Mouse (Mus musculus) right cerebral cortex, postnatal 25 days (tissue): ENCODE results near the gene Scg3.
"Not testable (repeated sequence)": the region's sequence is repeated elsewhere in the genome, so short reads cannot be mapped to it uniquely, and the experiment has no call there.

ENCODE experiments used
- DNase-seq: peaks from one replicate; pipeline ENCODE4 v3.0.0; 2022

Gene Scg3

DNA sequence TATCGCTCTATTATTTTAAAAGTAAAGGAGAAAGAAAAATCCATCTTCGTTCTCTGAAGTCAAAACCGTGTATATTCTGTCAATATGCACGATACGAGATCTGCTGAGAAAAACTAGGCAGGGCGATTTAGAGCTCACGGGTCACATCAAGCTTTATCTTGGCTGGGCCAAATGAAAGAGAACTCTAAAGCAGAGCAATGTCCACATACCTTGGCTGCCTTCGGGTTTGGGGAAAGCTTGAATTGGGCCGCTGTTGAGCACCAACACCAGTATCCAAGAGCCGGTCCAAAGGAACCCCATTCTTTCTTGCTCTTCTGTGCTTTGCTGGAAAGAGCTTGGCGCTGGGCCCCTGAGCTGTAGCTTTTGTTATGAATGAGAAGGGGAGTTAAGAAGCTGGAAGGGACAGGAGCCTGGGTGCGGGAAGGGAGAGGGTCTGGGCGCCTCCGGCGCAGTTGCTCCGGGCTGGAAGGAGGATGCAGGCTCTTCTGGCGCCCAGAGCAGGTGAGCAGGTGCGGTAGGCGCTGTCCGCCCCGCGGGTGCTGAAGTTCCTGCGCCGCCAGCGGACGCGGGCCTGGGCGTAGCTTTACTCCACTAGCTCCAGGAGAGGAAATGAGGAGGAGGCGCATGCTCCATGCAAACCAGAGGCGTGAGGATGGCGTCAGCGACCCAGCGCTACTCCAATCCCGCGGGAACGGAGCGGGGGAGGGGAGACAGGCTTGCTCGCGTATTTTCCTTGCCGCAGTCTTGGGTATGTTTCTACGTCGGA is at the start of gene Scg3:
Scg3 (minus strand) TSS at position 631 of the 766 bp plus-strand sequence.
- peak; percentile 94 for DNase-seq

GRCm38 (mm10) chr9:75719952-75720687 is 36.3 kb upstream of the Scg3 start:
- peak; percentile 40 for DNase-seq

DNA sequence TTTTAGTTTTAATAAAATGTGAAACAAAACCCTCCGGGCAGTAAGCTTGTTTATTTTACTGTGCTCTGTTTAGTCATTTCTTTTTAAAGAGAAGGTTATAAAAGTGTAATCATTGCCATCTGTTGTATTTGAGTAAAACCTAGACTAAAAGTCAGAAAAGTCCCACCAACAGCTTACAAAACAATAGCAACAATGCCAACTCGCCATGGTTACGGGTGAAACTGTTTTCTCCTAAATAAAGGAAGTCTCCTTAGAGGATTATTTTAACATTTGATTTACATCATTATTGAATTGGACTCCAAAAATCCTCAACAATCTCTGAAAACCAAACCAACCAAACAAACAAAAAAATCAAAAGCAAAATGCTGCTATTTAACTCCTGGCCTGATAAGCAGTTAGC is 35.6 kb upstream of the Scg3 start:
- no peak for DNase-seq

GRCm38 (mm10) chr9:75684772-75685171 is 916 bp upstream of the Scg3 start:
- no peak for DNase-seq

DNA sequence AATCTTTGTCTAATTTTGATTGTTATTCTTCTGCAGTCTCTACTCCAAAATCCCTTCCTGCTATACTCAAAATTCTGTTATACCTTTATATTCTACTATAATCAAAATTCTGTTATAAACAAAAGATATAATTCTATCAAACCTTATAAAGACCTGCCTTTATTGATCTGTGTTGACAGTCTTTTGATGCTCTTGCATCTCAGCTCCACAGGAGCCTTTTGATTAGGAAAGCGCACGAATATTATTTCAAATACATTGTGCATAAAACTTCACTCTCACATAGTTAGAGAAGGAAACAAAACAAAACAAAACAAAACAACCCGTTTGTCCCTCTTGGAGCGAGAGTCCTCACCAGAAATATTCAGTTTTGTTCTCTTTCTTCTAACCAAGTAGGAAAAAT is 436 bp upstream of the Scg3 start:
- no peak for DNase-seq

DNA sequence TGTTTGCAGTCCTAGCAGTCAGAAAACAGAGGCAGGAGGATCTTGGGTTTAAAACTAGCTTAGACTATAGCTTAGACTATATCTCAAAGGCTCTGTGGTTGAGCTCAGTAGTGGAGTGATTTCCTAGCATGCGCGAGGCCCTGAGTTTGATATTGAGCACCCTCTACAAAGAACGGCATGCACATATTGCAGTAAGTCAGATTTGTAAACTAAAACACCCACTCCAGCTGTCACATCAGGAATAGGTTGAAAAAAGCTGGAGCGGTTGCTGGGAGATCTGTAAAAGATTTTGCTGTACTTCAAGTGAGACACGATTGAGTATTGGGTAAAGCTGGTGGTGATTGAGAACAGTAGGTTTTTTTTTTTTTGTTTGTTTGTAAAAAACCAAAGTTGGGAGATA is 3.2 kb downstream of the Scg3 start:
- DNase-seq = no peak

DNA sequence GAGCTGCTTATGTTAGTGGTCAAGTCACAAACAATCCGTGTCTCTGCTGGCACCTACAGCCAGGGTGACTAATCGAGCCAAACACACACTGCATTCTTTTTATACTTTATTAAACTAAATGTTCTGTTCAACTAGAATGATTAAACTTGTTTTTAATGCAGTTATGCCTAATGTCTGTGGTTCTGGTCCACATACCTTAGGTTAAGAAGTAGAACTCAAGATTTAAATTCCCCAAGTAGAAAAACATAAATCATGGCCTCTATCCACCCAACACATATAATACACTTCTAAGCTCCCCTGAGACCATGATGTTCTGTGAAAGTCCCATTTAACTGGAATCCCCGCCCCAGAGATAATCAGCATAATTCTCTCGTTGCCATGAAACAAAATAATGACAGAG is 4.2 kb downstream of the Scg3 start:
- no peak for DNase-seq

- no peak for DNase-seq
Measured at GRCm38 (mm10) chr9:75678341-75678740, 5.5 kb downstream of the Scg3 start.

DNA sequence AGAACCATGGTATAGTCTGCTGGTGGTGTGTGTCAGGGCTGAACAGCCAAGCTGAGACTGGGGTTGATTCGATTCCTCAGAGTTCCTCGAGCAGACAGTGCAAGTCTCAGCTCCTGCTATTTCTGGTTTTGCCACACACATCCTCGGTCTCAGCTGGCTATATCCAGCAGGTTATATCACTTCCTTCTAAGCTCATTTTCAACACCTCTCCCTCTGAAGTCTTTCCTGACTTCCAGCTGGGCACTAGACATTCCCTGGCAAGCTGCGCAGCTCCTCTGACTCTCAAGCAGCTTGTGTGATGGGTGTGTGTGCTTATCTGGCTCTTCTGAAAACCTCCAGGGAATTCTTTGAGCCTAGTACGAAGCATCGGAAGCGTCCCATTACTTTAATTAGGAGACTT is 7.6 kb downstream of the Scg3 start:
- peak; percentile 40 for DNase-seq

GRCm38 (mm10) chr9:75672769-75673168 is 11.1 kb downstream of the Scg3 start:
- DNase-seq = no peak

DNA sequence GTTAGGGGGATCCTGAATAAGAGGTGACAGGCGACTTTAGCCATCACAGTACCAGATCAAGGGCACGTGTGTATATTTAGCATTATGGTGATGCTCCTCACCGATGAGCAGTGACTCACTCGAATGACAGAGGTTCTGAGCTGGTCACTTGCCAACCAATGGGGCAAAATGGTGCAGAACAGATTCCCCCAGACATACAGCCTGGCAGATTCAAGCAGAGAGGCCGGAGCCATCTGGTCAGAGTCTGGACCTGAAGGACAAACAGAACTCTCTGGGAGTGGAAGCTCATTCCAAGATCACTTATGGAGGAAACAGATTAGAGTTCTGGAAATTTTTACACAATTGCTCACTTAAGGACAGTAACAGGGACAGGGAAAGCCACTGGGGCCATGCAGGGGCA is 17.2 kb downstream of the Scg3 start:
- no peak for DNase-seq

DNA sequence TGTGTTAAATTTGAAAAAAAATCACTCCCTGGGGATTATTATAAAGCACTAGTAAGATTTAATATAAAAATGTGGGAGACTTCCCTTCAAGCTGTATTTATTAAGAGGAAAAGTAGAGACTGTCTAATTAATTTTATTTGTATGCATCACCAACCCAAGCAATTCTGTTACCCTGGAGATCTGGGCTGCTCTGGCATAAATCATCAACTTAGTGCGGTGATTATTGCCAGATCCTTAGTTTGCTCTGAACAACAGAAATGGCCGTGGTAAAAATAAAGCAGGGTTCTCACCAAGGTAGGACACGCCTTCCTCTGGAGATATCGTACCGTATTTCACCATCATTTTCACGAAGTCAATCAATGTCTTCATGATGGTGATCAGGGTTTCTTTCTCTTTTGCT is 18.5 kb downstream of the Scg3 start:
- no peak for DNase-seq

DNA sequence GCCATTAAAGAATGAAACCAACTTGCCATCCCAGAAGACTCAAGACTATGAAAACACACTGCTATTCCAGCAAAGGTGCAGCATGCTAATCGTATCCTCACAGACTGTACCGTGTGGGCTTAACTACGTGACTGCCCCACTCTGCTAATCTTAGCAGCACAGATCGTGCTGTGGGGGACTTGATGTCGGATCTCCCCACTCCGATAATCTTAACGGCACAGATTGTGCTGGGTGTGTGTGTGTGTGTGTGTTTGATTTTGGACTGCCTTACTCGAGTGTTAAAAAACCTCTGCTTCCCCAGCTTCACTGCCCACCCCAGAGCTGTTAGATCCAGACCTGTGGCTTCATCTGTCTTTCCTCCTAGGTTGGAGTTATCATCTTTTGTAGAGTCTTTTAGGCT is 22.9 kb downstream of the Scg3 start:
- peak; percentile 55 for DNase-seq

GRCm38 (mm10) chr9:75656456-75656855 is 27.4 kb downstream of the Scg3 start:
- not testable (repeated sequence) for DNase-seq

DNA sequence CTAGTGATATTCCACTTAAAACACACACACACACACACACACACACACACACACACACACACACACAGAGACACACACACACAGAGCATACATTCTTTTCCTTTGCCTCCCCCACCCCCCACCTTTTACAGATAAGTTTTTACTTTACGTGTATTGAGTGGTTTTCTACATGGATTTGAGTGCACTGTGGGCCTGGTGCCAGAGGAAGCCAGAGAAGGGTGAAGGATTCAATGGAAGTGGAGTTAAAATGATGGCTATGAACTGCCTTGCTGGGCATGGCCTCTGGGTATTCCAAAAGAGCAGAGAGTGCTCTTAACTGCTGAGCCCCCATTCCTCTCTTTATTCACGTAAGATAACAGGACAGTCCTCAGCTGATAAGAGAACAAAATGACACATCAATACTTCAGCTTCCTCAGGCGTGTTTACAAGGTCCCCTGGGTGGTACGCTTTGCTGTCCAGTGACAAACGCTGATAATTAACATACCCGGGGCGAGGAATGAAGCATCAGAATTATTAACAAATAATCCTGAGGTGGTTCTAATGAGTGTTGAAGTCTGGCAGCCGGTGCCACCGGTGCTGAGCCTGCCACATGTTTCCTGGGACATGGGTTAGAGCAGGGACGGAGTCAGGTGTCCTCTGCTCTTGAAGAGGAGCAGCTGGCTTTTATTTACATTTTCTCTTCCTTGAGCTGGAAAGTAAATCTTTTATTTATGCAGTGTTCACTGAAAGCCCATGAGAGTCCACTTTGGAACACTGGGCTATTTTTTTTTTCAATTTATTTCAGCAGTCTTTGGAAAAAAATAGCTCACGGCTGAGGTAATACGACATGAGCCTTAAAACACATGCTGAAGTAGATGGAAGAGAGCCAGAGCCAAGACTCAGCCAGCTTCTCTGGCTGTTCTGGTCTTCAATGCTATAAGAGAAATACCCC is 29.6 kb downstream of the Scg3 start:
- peak; percentile 30 for DNase-seq

DNA sequence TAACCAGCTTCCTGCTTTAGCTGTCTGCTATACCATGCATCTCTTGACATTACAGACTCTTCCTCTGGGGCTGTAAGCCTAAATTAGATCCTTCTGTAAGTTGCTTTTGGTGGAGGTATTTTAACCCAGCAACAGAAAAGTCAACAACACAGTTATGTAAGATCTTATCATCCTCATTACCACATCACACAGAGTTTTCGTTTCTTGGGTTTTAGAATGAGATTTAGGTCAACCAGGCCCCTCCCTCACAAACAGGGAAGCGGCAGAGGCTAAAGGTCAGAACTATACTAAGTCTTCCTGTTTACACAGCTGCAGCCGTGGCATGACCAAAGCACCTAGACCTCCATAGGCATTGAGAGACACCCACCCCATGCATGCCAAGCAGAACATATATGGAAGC is 38.5 kb downstream of the Scg3 start:
- no peak for DNase-seq

GRCm38 (mm10) chr9:75634226-75634625 is 49.6 kb downstream of the Scg3 start:
- no peak for DNase-seq

GRCm38 (mm10) chr9:75633603-75634002 is 50.3 kb downstream of the Scg3 start:
- no peak for DNase-seq

DNA sequence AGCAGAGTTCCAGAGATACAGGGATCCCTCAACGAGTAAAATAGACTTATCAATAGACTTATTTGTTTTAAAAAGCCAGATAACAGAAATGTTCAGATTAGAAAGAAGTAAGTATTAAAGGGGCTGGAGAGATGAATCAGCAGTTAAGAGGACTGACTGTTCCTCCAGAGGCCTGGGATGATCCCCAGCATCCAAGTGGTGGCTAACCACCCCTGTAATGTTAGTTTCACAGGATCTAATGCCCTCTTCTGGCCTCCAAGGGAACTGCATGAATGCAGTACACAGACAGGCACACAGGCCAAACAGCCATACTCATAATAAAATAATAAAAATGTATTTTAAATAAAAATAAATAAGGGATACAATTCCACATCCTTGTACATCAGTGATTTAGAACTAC is 51.0 kb downstream of the Scg3 start:
- DNase-seq = no peak

DNA sequence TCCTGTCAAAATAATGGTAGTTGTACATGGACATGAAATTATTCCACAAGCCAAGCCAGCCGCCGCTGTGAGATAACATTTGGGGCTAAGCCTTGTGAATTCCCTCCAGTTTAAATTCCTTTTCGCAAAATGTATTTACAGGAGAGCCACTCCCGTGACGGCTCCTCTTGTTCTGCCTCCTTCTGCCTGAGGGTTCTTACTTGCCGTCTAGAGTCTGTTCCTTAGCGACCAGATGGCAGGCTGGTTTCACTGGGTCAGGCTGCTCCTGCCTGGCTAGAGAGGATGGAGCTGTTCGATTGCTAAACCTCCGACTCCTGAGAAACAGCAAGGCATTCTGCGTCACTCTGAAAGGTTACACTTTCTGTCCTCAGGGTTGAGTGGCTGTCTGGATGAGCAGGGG is 51.7 kb downstream of the Scg3 start:
- no peak for DNase-seq

DNA sequence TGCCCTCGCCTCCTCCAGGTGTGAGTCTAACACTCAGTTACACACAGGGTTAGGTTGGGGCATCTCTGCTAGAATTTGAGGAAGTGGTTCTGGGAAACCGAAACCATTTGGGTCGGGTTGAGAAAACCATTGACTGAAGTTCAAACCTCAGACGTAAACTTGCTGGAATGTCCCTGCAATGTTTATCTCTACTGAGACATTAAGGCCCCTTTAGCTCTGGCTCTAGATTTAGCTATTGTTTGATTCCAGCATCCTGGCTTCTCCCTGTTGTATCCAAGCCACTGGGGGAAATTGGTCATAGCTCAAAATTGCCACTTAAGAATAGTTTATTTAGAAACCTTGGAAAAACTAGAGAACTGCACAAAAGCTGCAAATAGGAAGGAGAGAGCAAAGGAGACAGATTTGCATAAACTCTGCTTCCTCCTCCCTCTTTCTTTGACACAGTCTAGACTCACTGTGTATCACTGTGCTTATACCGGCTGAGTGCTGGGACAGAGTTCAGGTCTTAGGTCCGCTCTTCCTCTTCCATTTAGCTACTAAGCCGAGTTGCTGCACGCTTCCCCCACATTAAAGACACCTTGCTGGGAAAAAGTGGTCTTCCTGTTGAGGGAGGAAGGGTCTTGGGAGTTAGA is 52.9 kb downstream of the Scg3 start:
- no peak for DNase-seq

DNA sequence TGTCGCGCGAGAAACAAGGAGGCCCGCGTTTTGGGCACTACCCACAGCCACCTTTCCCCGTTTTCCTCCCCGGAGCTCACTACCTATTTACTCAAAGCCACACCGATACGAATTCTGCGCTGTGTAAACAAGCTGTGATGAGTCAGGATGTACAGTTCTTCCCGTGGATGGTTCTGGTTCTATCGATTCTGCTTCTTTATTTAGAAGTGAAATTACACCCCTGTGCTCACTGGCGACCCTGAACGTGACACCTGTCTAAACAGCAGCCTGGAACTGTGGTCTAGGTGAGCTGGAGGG is 57.6 kb downstream of the Scg3 start:
- no peak for DNase-seq
